Mouse (Mus musculus): ENCODE measurements at regions not wholly inside any gene's neighbourhood (a gene's known extent, or its start where the extent isn't known, plus 50 kb on each side); places are given as distances from the start of the nearest gene placed in this dataset.

GRCm38 (mm10) chr4:30216086-30216485 is 1403.2 kb downstream of the Epha7 start:
- DNase-seq (ENCODE audit: extremely low spot score in 1 of 2, low spot score in 1 of 2) = peak in 1 of 2 experiments; percentile 5

GRCm38 (mm10) chr4:30227139-30227538 is 1414.2 kb downstream of the Epha7 start:
- DNase-seq (ENCODE audit: extremely low spot score in 1 of 2, low spot score in 1 of 2) = peak in 1 of 2 experiments; percentile 31

- peak in 1 of 2 experiments; percentile 8 for DNase-seq (ENCODE audit: extremely low spot score in 1 of 2, low spot score in 1 of 2)
Observed at GRCm38 (mm10) chr4:30262101-30262500, 1449.2 kb downstream of the Epha7 start.

- DNase-seq (ENCODE audit: extremely low spot score in 1 of 2, low spot score in 1 of 2) = peak; percentile 4 to 13
Observed at GRCm38 (mm10) chr4:30268026-30268425, 1455.1 kb downstream of the Epha7 start.

- no peak for DNase-seq (ENCODE audit: extremely low spot score in 1 of 2, low spot score in 1 of 2)
Observed at GRCm38 (mm10) chr4:30270000-30270399, 1457.1 kb downstream of the Epha7 start.

- DNase-seq (ENCODE audit: extremely low spot score in 1 of 2, low spot score in 1 of 2) = no peak
Observed at GRCm38 (mm10) chr4:30312438-30312837, 1499.5 kb downstream of the Epha7 start.

GRCm38 (mm10) chr4:30312956-30313355 is 1500.0 kb downstream of the Epha7 start:
- DNase-seq (ENCODE audit: extremely low spot score in 1 of 2, low spot score in 1 of 2) = no peak

- DNase-seq (ENCODE audit: extremely low spot score in 1 of 2, low spot score in 1 of 2) = no peak
Observed at GRCm38 (mm10) chr4:30315348-30315747, 1502.4 kb downstream of the Epha7 start.

- no peak for DNase-seq (ENCODE audit: extremely low spot score in 1 of 2, low spot score in 1 of 2)
Observed at GRCm38 (mm10) chr4:30316995-30317394, 1504.1 kb downstream of the Epha7 start.

- DNase-seq (ENCODE audit: extremely low spot score in 1 of 2, low spot score in 1 of 2) = no peak
Observed at GRCm38 (mm10) chr4:30320038-30320437, 1507.1 kb downstream of the Epha7 start.

- DNase-seq (ENCODE audit: extremely low spot score in 1 of 2, low spot score in 1 of 2) = no peak
Observed at GRCm38 (mm10) chr4:30347552-30347951, 1534.6 kb downstream of the Epha7 start.
